Mouse (Mus musculus) intestine, embryonic 14.5 days (tissue): Measurements from ENCODE around the gene Mmgt1. TPM values are rescaled to one million over a fixed set of nuclear protein-coding genes. Genes with fewer than 3 reads are reported as not detected.
A peak's percentile ranks its signal among the peaks of the same experiment; 100 is the strongest.

Experiments used
- ATAC-seq: fragments of 200-750 bp; cut with Nextera tagmentation; replicated peaks from 2 replicates; pipeline ENCODE4 v1.8.0; 2017; ENCODE audit warnings: low read depth, moderate number of reproducible peaks, moderate TSS enrichment, moderate library complexity; ENCODE audit not compliant: low FRiP score, low TSS enrichment
- DNase-seq: peaks from one replicate; pipeline ENCODE4 v3.0.0-alpha.2; 2018; ENCODE audit warnings: low spot score
- H3K27ac ChIP-seq: fragments of 300-500 bp; sonication (generic); 2 replicates; pipeline ENCODE4 v1.5.1; 2014; ENCODE audit warnings: low read depth, mild to moderate bottlenecking, control low read depth
- H3K27me3 ChIP-seq: fragments of 300-500 bp; sonication (generic); replicated peaks from 2 replicates; pipeline ENCODE4 v1.6.1; 2014; ENCODE audit warnings: low read length, control low read depth; ENCODE audit not compliant: control insufficient read depth, insufficient read depth
- H3K36me3 ChIP-seq: fragments of 300-500 bp; sonication (generic); 2 replicates; pipeline ENCODE4 v1.6.1; 2014; ENCODE audit warnings: low read length, control low read depth; ENCODE audit not compliant: control insufficient read depth, insufficient read depth
- H3K4me1 ChIP-seq: fragments of 300-500 bp; sonication (generic); replicated peaks from 2 replicates; pipeline ENCODE4 v1.6.1; 2014; ENCODE audit warnings: low read length, control low read depth, mixed read lengths; ENCODE audit not compliant: control insufficient read depth, insufficient read depth
- H3K4me2 ChIP-seq: fragments of 300-500 bp; sonication (generic); 2 replicates; pipeline ENCODE4 v1.6.1; 2014; ENCODE audit warnings: low read length
- H3K4me3 ChIP-seq: fragments of 300-500 bp; sonication (generic); 2 replicates; pipeline ENCODE4 v1.5.1; 2014; ENCODE audit warnings: low read depth, low read length, control low read depth, mixed read lengths
- H3K9ac ChIP-seq: fragments of 300-500 bp; sonication (generic); 2 replicates; pipeline ENCODE4 v1.6.1; 2014; ENCODE audit warnings: mild to moderate bottlenecking, low read length
- H3K9me3 ChIP-seq: fragments of 300-500 bp; sonication (generic); 2 replicates; pipeline ENCODE4 v1.6.1; 2016; ENCODE audit warnings: low read length, control low read depth; ENCODE audit not compliant: control insufficient read depth
- WGBS: fragments of 180-500 bp; shearing (Covaris S2); extraction: QIAGEN DNeasy Blood & Tissue Kit; methylation state at CpG from one replicate; pipeline ENCODE4 v1.1.7; 2014; 5-methylcytosine and 5-hydroxymethylcytosine counted together
- polyA plus RNA-seq: library from polyadenylated mRNA; unstranded; fragments of >200 nt; fragmentation: Nextera tagmentation; extraction: Ambion mirVana; gene quantifications from 2 replicates; pipeline ENCODE4 v1.2.1, GENCODE M21; 2014

Gene Mmgt1
- 25.4 and 26.6 TPM in 2 replicates for polyA plus RNA-seq

- Histone ChIP-seq H3K4me1 (0 out of 2 replicates have a peak, but pooled peaks cover 2% of the 10 kb centered on the region), H3K4me3 (peak within 1 kb of the TSS; percentile 59), H3K36me3 (no peaks in the 10 kb centered on the region; the same call in 1 of the 2 replicates), H3K27me3 (no peaks in the 10 kb centered on the region), H3K4me2 (peak within 1 kb of the TSS; percentile 51), H3K27ac (peak within 1 kb of the TSS; percentile 62; the same call in 1 of the 2 replicates), H3K9ac (peak within 1 kb of the TSS; percentile 62), H3K9me3 (no peaks in the 10 kb centered on the region)
- DNase-seq (peak; percentile 86), ATAC-seq (peak; percentile 99)
- 7% methylated on average over 43 of the region's 44 CpGs for WGBS
Measured at GRCm38 (mm10) chrX:56597887-56598640, at the start of gene Mmgt1. TSS of gene Mmgt1 (minus strand) at chrX:56598069.

- H3K4me3 ChIP-seq = no peak overlapping the region
- DNase-seq = no peak
- no peak for ATAC-seq
- H3K9me3 ChIP-seq = no peaks in the 10 kb centered on the region
- no peak overlapping the region for H3K27ac ChIP-seq
- H3K4me1 ChIP-seq = no peaks in the 10 kb centered on the region
- H3K36me3 ChIP-seq = no peaks in the 10 kb centered on the region
- WGBS = 17% methylated on average over 1 of the region's 1 CpGs
- H3K4me2 ChIP-seq = no peak overlapping the region
- no peak overlapping the region for H3K9ac ChIP-seq
- no peaks in the 10 kb centered on the region for H3K27me3 ChIP-seq
Measured at GRCm38 (mm10) chrX:56640066-56640465, 42.2 kb upstream of the Mmgt1 start.

- WGBS = 84% methylated on average over 5 of the region's 5 CpGs
- H3K4me2 ChIP-seq = no peak overlapping the region
- H3K4me1 ChIP-seq = no peaks in the 10 kb centered on the region
- DNase-seq (no peak), ATAC-seq (no peak)
- H3K9ac ChIP-seq = no peak overlapping the region
- H3K27ac ChIP-seq = no peak overlapping the region
- H3K4me3 ChIP-seq = no peak overlapping the region
- no peaks in the 10 kb centered on the region for H3K27me3 ChIP-seq
- no peaks in the 10 kb centered on the region for H3K9me3 ChIP-seq
- no peaks in the 10 kb centered on the region for H3K36me3 ChIP-seq
Measured at GRCm38 (mm10) chrX:56636185-56636584, 38.3 kb upstream of the Mmgt1 start.

- no peak for DNase-seq
Measured at GRCm38 (mm10) chrX:56615236-56615635, 17.4 kb upstream of the Mmgt1 start.

GRCm38 (mm10) chrX:56610318-56610694 is 12.4 kb upstream of the Mmgt1 start:
- WGBS = 13% methylated on average over 13 of the region's 13 CpGs
- no peaks in the 10 kb centered on the region for H3K27me3 ChIP-seq
- peak overlapping the region; percentile 55 for H3K4me3 ChIP-seq
- H3K36me3 ChIP-seq = no peaks in the 10 kb centered on the region
- no peaks in the 10 kb centered on the region for H3K9me3 ChIP-seq
- no peak for DNase-seq
- H3K9ac ChIP-seq = peak overlapping the region; percentile 56
- peak overlapping the region; percentile 55 for H3K4me2 ChIP-seq
- H3K27ac ChIP-seq = no peak overlapping the region; the same call in 1 of the 2 replicates
- peaks cover 3% of the 10 kb centered on the region; the same call in 1 of the 2 replicates for H3K4me1 ChIP-seq
- no peak; the same call in 1 of the 2 replicates for ATAC-seq

More at GRCm38 (mm10) chrX:56615236-56615635, 17.4 kb upstream of the Mmgt1 start:
- Histone ChIP-seq H3K27ac (no peak overlapping the region), H3K4me2 (no peak overlapping the region), H3K36me3 (no peaks in the 10 kb centered on the region), H3K4me3 (no peak overlapping the region), H3K9me3 (no peaks in the 10 kb centered on the region), H3K27me3 (no peaks in the 10 kb centered on the region), H3K9ac (no peak overlapping the region), H3K4me1 (peaks cover 3% of the 10 kb centered on the region; the same call in 1 of the 2 replicates)
- no peak for ATAC-seq
- 94% methylated on average over 2 of the region's 2 CpGs for WGBS

- Histone ChIP-seq H3K9ac (peak within 1 kb of the TSS; percentile 56), H3K36me3 (no peaks in the 10 kb centered on the region), H3K4me1 (peaks cover 3% of the 10 kb centered on the region; the same call in 1 of the 2 replicates), H3K27me3 (no peaks in the 10 kb centered on the region), H3K27ac (peak within 1 kb of the TSS; percentile 38; the same call in 1 of the 2 replicates), H3K9me3 (no peaks in the 10 kb centered on the region), H3K4me2 (peak within 1 kb of the TSS; percentile 55), H3K4me3 (peak within 1 kb of the TSS; percentile 55)
- ATAC-seq (peak; percentile 96), DNase-seq (peak; percentile 74)
- WGBS = 14% methylated on average over 30 of the region's 50 CpGs
Measured at GRCm38 (mm10) chrX:56609623-56610317, 11.9 kb upstream of the Mmgt1 start, which contains the start of gene Slc9a6. TSS of gene Slc9a6 (plus strand) at chrX:56609757.

GRCm38 (mm10) chrX:56609285-56609622 is 11.4 kb upstream of the Mmgt1 start:
- Histone ChIP-seq H3K36me3 (no peaks in the 10 kb centered on the region), H3K4me2 (peak overlapping the region; percentile 46), H3K9ac (peak overlapping the region; percentile 48; the same call in 1 of the 2 replicates), H3K4me1 (peaks cover 3% of the 10 kb centered on the region; the same call in 1 of the 2 replicates), H3K27me3 (no peaks in the 10 kb centered on the region), H3K4me3 (peak overlapping the region; percentile 55), H3K9me3 (no peaks in the 10 kb centered on the region), H3K27ac (no peak overlapping the region)
- 28% methylated on average over 7 of the region's 7 CpGs for WGBS
- ATAC-seq (peak; percentile 17; the same call in 1 of the 2 replicates), DNase-seq (no peak)

- 71% methylated on average over 7 of the region's 7 CpGs for WGBS
- no peak overlapping the region for H3K4me3 ChIP-seq
- no peak overlapping the region for H3K9ac ChIP-seq
- no peaks in the 10 kb centered on the region for H3K27me3 ChIP-seq
- H3K9me3 ChIP-seq = no peaks in the 10 kb centered on the region
- DNase-seq (no peak), ATAC-seq (no peak)
- H3K36me3 ChIP-seq = no peaks in the 10 kb centered on the region
- H3K4me1 ChIP-seq = peaks cover 3% of the 10 kb centered on the region; the same call in 1 of the 2 replicates
- H3K4me2 ChIP-seq = no peak overlapping the region
- H3K27ac ChIP-seq = no peak overlapping the region
Measured at GRCm38 (mm10) chrX:56607032-56607710, 9.3 kb upstream of the Mmgt1 start.
